Mouse (Mus musculus): ENCODE data around the gene Kcnk7. TPM values are rescaled to one million over a fixed set of nuclear protein-coding genes. Genes with fewer than 3 reads are reported as not detected.
A peak's percentile ranks its signal among the peaks of the same experiment; 100 is the strongest.

Kcnk7 gene
- polyA plus RNA-seq, 1 experiment from 2014 or later: 0.87 TPM

DNA sequence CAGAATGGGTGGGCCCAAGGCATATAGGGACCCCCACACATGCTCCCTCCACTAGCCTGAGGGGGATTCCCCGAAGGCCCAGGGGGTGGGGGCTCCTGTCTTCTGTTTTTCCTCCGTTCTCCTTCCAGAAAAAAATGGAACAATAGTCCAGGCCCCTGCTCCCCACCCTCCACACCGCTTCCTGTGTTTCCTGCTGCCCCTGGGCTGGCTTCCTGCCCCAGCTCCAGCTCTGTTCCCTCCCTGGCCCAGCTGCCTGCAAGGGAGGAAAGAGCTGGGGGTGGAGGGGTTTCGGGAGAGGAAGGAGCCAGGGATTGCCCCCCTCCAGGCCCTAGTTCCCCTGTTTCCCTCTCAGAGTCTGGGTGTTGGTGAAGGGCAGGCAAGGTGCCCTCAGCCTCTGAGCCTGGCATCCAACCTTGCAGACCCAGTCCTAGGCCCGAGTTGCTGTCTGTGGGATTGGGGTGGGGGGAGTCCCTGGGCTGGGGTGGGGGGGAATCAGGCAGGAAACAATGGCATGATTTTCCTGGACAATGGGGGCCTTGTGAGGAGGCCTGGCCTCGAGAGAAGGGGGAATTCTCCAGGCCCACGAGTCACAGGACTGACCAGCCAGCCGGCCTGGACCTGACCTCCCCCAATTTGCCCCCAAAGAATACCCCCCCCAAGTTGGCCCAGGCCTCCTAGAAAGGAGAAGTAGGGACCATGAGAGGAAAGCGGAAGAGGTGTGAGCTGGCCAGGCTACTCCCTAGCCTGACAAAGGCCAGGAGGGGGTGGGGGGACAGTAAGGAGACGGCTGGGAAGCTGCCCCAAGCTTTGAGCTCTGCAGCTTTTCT lies 11.9 kb upstream of the Kcnk7 start:
- 41% methylated on average over 10 of the region's 10 CpGs for WGBS
- H3K4me3 ChIP-seq (ENCODE audit: low read depth, low read length): peak overlapping the region; percentile 70
- peak; percentile 75 for DNase-seq (ENCODE audit: low spot score)
- H3K9me3 ChIP-seq (ENCODE audit: low read length): no peaks in the 10 kb centered on the region
- H3K36me3 ChIP-seq (ENCODE audit: insufficient read depth, low read length): peaks cover 40% of the 10 kb centered on the region
- peak overlapping the region; percentile 76 for H3K9ac ChIP-seq (replicated peaks; ENCODE audit: low read depth)
- TF ChIP-seq EP300 (IDR thresholded peaks at IDR 0.05) (peak; percentile 42), CTCF (IDR thresholded peaks at IDR 0.05) (no peak)
- H3K27ac ChIP-seq (ENCODE audit: low read length): peak overlapping the region; percentile 97
- peaks cover 25% of the 10 kb centered on the region for H3K4me1 ChIP-seq (ENCODE audit: insufficient read depth, low read depth, low read length)
- peak; percentile 20 for ATAC-seq
- peak overlapping the region; percentile 99 for H3K4me2 ChIP-seq (replicated peaks; ENCODE audit: low read depth, low read length)
- no peaks in the 10 kb centered on the region for H3K27me3 ChIP-seq (replicated peaks; ENCODE audit: insufficient read depth, low read length)

GRCm38 (mm10) chr19:5692913-5693396 lies 11.2 kb upstream of the Kcnk7 start:
- ATAC-seq (no peak), DNase-seq (ENCODE audit: low spot score) (no peak)
- Histone ChIP-seq H3K9ac (replicated peaks; ENCODE audit: low read depth) (peak overlapping the region; percentile 76; the same call in 1 of the 2 replicates), H3K27me3 (replicated peaks; ENCODE audit: insufficient read depth, low read length) (no peaks in the 10 kb centered on the region), H3K9me3 (ENCODE audit: low read length) (no peaks in the 10 kb centered on the region), H3K4me1 (ENCODE audit: insufficient read depth, low read depth, low read length) (peaks cover 21% of the 10 kb centered on the region), H3K4me2 (replicated peaks; ENCODE audit: low read depth, low read length) (peak overlapping the region; percentile 99), H3K27ac (ENCODE audit: low read length) (peak overlapping the region; percentile 97), H3K36me3 (ENCODE audit: insufficient read depth, low read length) (peaks cover 47% of the 10 kb centered on the region), H3K4me3 (ENCODE audit: low read depth, low read length) (peak overlapping the region; percentile 70; the same call in 1 of the 2 replicates)
- TF ChIP-seq EP300 (IDR thresholded peaks at IDR 0.05) (no peak), CTCF (IDR thresholded peaks at IDR 0.05) (no peak)
- 47% methylated on average over 10 of the region's 10 CpGs for whole genome bisulfite sequencing

- ATAC-seq: no peak
- TF ChIP-seq EP300 (IDR thresholded peaks at IDR 0.05): no peak
- no peak for TF ChIP-seq CTCF (IDR thresholded peaks at IDR 0.05)
Measured at GRCm38 (mm10) chr19:5693801-5694200, 10.4 kb upstream of the Kcnk7 start.

DNA sequence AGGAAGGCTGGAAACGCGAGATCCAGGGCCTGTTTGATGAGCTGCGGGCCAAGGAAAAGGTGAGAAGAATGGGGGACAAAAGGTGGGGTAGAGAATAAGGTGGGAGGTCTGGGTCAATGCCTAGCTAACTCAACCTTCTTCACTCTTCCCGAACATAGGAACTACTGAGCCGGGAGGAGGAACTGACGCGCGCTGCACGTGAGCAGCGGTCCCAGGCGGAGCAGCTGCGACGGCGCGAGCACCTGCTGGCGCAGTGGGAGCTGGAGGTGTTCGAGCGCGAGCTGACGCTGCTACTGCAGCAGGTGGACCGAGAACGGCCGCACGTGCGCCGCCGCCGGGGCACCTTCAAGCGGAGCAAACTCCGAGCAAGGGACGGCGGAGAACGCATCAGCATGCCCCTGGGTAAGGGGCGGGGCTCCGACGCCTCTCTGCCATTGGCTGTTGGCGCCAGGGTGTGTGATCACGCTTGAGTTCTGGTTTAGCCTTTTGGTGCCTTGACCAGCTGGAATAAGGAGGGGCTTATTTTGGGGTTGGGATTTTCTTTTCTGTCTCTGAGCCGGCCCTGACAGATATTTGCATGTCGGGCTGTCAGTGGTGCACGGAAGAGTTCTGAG lies 8.2 kb upstream of the Kcnk7 start:
- Histone ChIP-seq H3K9ac (replicated peaks; ENCODE audit: low read depth) (no peak overlapping the region), H3K9me3 (ENCODE audit: low read length) (no peaks in the 10 kb centered on the region), H3K4me2 (replicated peaks; ENCODE audit: low read depth, low read length) (no peak overlapping the region), H3K36me3 (ENCODE audit: insufficient read depth, low read length) (peaks cover 74% of the 10 kb centered on the region), H3K27ac (ENCODE audit: low read length) (no peak overlapping the region), H3K4me1 (ENCODE audit: insufficient read depth, low read depth, low read length) (peaks cover 10% of the 10 kb centered on the region), H3K27me3 (replicated peaks; ENCODE audit: insufficient read depth, low read length) (no peaks in the 10 kb centered on the region), H3K4me3 (ENCODE audit: low read depth, low read length) (no peak overlapping the region)
- no peak for TF ChIP-seq CTCF (IDR thresholded peaks at IDR 0.05)
- no peak for TF ChIP-seq EP300 (IDR thresholded peaks at IDR 0.05)
- WGBS: 46% methylated on average over 41 of the region's 41 CpGs
- no peak for DNase-seq (ENCODE audit: low spot score)
- no peak for ATAC-seq

More at GRCm38 (mm10) chr19:5693801-5694200, 10.4 kb upstream of the Kcnk7 start:
- DNase-seq (ENCODE audit: low spot score): no peak
- H3K9me3 ChIP-seq (ENCODE audit: low read length): no peaks in the 10 kb centered on the region
- H3K9ac ChIP-seq (replicated peaks; ENCODE audit: low read depth): 0 out of 2 replicates have a peak overlapping the region, but pooled peaks have one; percentile 76
- no peak overlapping the region for H3K27ac ChIP-seq (ENCODE audit: low read length)
- peaks cover 55% of the 10 kb centered on the region for H3K36me3 ChIP-seq (ENCODE audit: insufficient read depth, low read length)
- no peak overlapping the region for H3K4me3 ChIP-seq (ENCODE audit: low read depth, low read length)
- H3K4me2 ChIP-seq (replicated peaks; ENCODE audit: low read depth, low read length): peak overlapping the region; percentile 99
- H3K4me1 ChIP-seq (ENCODE audit: insufficient read depth, low read depth, low read length): peaks cover 19% of the 10 kb centered on the region
- H3K27me3 ChIP-seq (replicated peaks; ENCODE audit: insufficient read depth, low read length): no peaks in the 10 kb centered on the region
- 78% methylated on average over 6 of the region's 6 CpGs for WGBS

DNA sequence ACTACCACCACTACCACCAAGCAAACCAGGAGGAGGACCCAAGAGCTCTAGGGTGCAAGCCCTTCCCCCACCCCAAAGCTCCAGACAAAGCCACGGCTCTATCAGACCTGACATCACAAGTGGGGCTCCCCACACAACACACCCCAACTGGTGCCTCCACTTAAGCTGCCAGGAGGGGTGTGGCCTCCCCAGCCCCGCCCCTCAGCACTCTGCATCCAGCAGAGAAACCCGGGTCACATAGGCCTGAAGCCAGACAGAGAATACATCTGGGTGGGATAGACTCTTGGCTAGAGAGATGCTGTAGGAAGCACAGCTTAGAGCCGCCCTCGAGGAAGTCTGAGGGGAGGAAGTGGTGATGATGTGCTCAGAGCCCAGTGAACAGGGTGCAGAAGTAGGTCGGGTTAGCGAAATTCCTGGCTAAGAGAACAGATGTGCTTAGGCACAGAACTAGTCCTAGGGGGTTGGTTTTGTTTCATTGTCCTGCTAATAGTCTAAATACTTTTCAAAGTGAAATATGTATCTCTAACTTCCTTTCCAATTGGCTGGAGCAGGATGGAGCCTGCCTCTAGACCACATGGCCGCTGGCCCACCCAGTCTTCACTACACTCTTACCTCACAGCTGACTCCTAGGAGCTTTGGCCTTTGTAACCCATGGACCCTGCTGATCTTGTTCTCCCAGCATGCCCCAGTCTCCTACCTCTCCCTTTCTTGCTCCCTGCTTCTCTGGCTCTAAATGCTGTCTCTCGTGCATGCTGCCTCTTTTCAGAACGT lies 819 bp downstream of the Kcnk7 start:
- TF ChIP-seq CTCF (IDR thresholded peaks at IDR 0.05) (no peak), EP300 (IDR thresholded peaks at IDR 0.05) (no peak)
- peaks cover 6% of the 10 kb centered on the region; the same call in 1 of the 2 replicates for H3K4me1 ChIP-seq (ENCODE audit: insufficient read depth, low read depth, low read length)
- H3K9me3 ChIP-seq (ENCODE audit: low read length): no peaks in the 10 kb centered on the region
- DNase-seq (ENCODE audit: low spot score) (peak; percentile 64), ATAC-seq (peak; percentile 71)
- H3K9ac ChIP-seq (replicated peaks; ENCODE audit: low read depth): no peak overlapping the region
- H3K4me2 ChIP-seq (replicated peaks; ENCODE audit: low read depth, low read length): no peak overlapping the region
- H3K27me3 ChIP-seq (replicated peaks; ENCODE audit: insufficient read depth, low read length): no peaks in the 10 kb centered on the region
- H3K36me3 ChIP-seq (ENCODE audit: insufficient read depth, low read length): peaks cover 35% of the 10 kb centered on the region
- H3K27ac ChIP-seq (ENCODE audit: low read length): 0 out of 2 replicates have a peak overlapping the region, but pooled peaks have one; percentile 26
- WGBS: 31% methylated on average over 10 of the region's 10 CpGs
- no peak overlapping the region for H3K4me3 ChIP-seq (ENCODE audit: low read depth, low read length)

Data from lung, postnatal 0 days (tissue).